Mouse (Mus musculus): ENCODE data around the gene Chst8. TPM values are rescaled to one million over a fixed set of nuclear protein-coding genes. Genes with fewer than 3 reads are reported as not detected.

Gene Chst8
- polyA plus RNA-seq, 1 experiment from 2014 or later, result 2.6 TPM

Other genes with a start within 250 kb of the Chst8 start
- gene Kctd15, start 156.0 kb downstream of the Chst8 start, polyA plus RNA-seq (2016; fragmentation: Nextera tagmentation; extraction: Ambion mirVana), result 69.0 and 72.2 TPM in 2 replicates
- 75.2 and 75.8 TPM in 2 replicates for gene Pepd, start 99.7 kb upstream of the Chst8 start, polyA plus RNA-seq (2016; fragmentation: Nextera tagmentation; extraction: Ambion mirVana)
- 40.3 and 44.9 TPM in 2 replicates for gene Cebpg, start 243.9 kb upstream of the Chst8 start, polyA plus RNA-seq (2016; fragmentation: Nextera tagmentation; extraction: Ambion mirVana)